15 mouse cellular contexts compared by ENCODE assay signal in genomic region chr2:110007423-110008267, GRCm38 (mm10). TPM values are rescaled to one million over a fixed set of nuclear protein-coding genes. Genes with fewer than 3 reads are reported as not detected.
DNase-seq lines count a peak whose midpoint lies in the region; ATAC-seq and TF ChIP-seq lines count a peak whose summit lies in the region.
"Had no signal": no experiment of that assay in that cellular context is flagged by ENCODE, and none has a peak within 500 bp of the region (broad histone marks: within the 10 kb centered on the region; RNA-seq: fewer than 3 reads in every experiment).

No protein-coding gene starts in this region.

- no peak for TF ChIP-seq POLR2A in liver, adult 2 months (IDR thresholded peaks at IDR 0.05; ENCODE audit: extremely low read depth, insufficient read depth, low read length)

- H3K4me1 ChIP-seq in liver, adult 2 months (ENCODE audit: control insufficient read depth, insufficient read depth, low read length), result peaks cover 7% of the 10 kb centered on the region
- H3K4me1 ChIP-seq: limb, embryonic 13.5 days; midbrain, embryonic 12.5 days had no signal

- WGBS in liver, adult 2 months, result 73% methylated on average over 10 of the region's 10 CpGs

- H3K4me3 ChIP-seq in liver, adult 2 months (ENCODE audit: insufficient read depth, low read depth, low read length), result no peak overlapping the region
- H3K4me3 ChIP-seq: heart, embryonic 13.5 days; limb, embryonic 13.5 days; midbrain, embryonic 12.5 days had no signal

- peak; percentile 17 for DNase-seq in lung, postnatal 36 days
- no peak for DNase-seq in lung, adult 18-20 months
- DNase-seq in liver, adult 2 months (ENCODE audit: extremely low read depth, low read depth, low spot score), result peak; percentile 33
- no peak for DNase-seq in right cerebral cortex, postnatal 25 days
- no peak for DNase-seq in layer of hippocampus, postnatal 36 days
- DNase-seq in layer of hippocampus, adult 8-10 months (ENCODE audit: low spot score in 2 of 2), result no peak
- DNase-seq: cerebellum, adult 9-10 months; right cerebral cortex, postnatal 4 days had no signal

- H3K79me2 ChIP-seq in liver, adult 2 months (ENCODE audit: control insufficient read depth, insufficient read depth, low read length), result no peaks in the 10 kb centered on the region

- no peak overlapping the region for H3K9ac ChIP-seq in liver, adult 2 months (ENCODE audit: low read depth, low read length)
- H3K9ac ChIP-seq: heart, embryonic 13.5 days; limb, embryonic 13.5 days; midbrain, embryonic 12.5 days had no signal

- no peak for TF ChIP-seq CTCF in liver, adult 2 months (IDR thresholded peaks at IDR 0.05; ENCODE audit: low read depth, low read length)

- no peak overlapping the region for H3K27ac ChIP-seq in liver, adult 2 months (replicated peaks; ENCODE audit: insufficient read depth, low read depth, low read length)
- H3K27ac ChIP-seq: heart, embryonic 13.5 days; limb, embryonic 13.5 days; midbrain, embryonic 12.5 days had no signal

- H3K27me3 ChIP-seq in liver, adult 2 months (ENCODE audit: control insufficient read depth, insufficient read depth, low read length), result no peaks in the 10 kb centered on the region
- H3K27me3 ChIP-seq: CH12.LX; heart, embryonic 13.5 days; limb, embryonic 13.5 days; midbrain, embryonic 12.5 days had no signal

- ATAC-seq in erythroid progenitor cell, adult 5-6 weeks (replicated peaks; ENCODE audit: low FRiP score, poor library complexity, severe bottlenecking), result peak; percentile 78
- peak; percentile 87 for ATAC-seq in megakaryocyte-erythroid progenitor cell, adult 5-6 weeks (replicated peaks; ENCODE audit: low FRiP score, low TSS enrichment, poor library complexity, severe bottlenecking)
- ATAC-seq: forebrain, embryonic 14.5 days had no signal

- H3K36me3 ChIP-seq in liver, adult 2 months (ENCODE audit: control insufficient read depth, insufficient read depth, low read length), result peaks cover 46% of the 10 kb centered on the region

RNA-seq across cellular contexts. Expression of gene Ccdc34, which starts 10.0 kb away (rescaled TPM):
- total RNA-seq in erythroid progenitor cell, adult 5-6 weeks (2015; ENCODE audit: low replicate concordance), result 123 and 145 TPM in 2 replicates
- total RNA-seq in erythroid progenitor cell, adult 5-6 weeks (2017; ENCODE audit: low replicate concordance), result 146 and 165 TPM in 2 replicates
- total RNA-seq in liver, adult 2 months (2014; rRNA removed), result 1.1 and 1.4 TPM in 2 replicates
- polyA plus RNA-seq in liver, adult 2 months (2012; rRNA removed), result 0.61 and 0.66 TPM in 2 replicates
- total RNA-seq in megakaryocyte-erythroid progenitor cell, adult 5-6 weeks (2014; fragmentation: Nextera tagmentation), result 33.7 and 49.1 TPM in 2 replicates
- 53.1 and 76.9 TPM in 2 replicates for total RNA-seq in megakaryocyte-erythroid progenitor cell, adult 5-6 weeks (2017)
- total RNA-seq in layer of hippocampus, postnatal 36 days (2021), result 10 to 100 TPM; 17.3 to 20.1 TPM
- total RNA-seq in layer of hippocampus, adult 8-10 months (2022), result 10 to 100 TPM; 13.4 to 16.5 (median 15.5) TPM

Comparison
In these comparisons a context has a peak if more than half of its experiments do, and no peak if none do; other contexts are left out.
1. DNase-seq: peak in lung, postnatal 36 days (single experiment) and liver, adult 2 months (single experiment); none in lung, adult 18-20 months (0 of 2), right cerebral cortex, postnatal 25 days (single experiment), layer of hippocampus, postnatal 36 days (0 of 2) and layer of hippocampus, adult 8-10 months (0 of 2).